Mouse (Mus musculus): Measurements from ENCODE around the gene Kctd10.

DNA sequence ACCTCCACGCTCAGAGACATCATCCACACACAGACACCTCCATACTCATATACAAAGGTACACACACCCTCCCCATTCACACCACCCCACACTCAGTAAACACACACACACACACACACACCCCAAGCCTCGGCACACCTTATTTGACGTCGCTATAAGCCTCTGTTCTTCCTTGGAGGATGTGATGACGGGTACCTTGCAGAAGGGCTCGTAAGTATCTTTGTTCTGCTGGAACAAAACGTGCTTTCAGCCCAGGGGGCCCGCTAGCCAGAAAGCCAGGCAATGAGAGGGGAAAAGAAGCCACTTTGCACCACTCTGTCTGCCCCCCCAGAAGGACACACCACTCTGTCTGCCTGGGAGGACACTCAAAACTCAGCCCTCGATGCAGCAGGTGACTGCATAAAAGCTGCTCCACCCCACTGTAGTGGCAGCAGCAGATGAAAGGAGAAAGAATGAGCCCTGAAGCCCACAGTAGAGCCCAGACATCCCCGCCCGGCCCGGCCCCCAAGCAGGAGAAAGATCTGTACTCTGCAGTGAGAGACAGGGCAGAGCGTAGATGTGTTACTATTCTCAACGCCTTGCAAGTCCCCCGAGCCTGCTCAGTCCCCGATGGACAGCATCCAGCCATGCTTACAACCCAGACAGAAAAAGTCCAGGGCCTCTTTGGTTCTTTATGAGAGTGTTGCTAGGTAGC, 11.4 kb downstream of the Kctd10 start:
- no peak for TF ChIP-seq USF1 (IDR thresholded peaks at IDR 0.05; ENCODE audit: low read depth)
- no peak for TF ChIP-seq POLR2A (IDR thresholded peaks at IDR 0.05; ENCODE audit: insufficient read length, low read depth)
- no peak for TF ChIP-seq POLR2AphosphoS2 (IDR thresholded peaks at IDR 0.05; ENCODE audit: insufficient read length, low read depth)

Data from myocyte (in vitro differentiated cells).